ENCODE assay signal across 9 mouse cellular contexts in genomic region chr7:31051321-31052021, GRCm38 (mm10). TPM values are rescaled to one million over a fixed set of nuclear protein-coding genes. Genes with fewer than 3 reads are reported as not detected.
DNase-seq lines count a peak whose midpoint lies in the region; ATAC-seq and TF ChIP-seq lines count a peak whose summit lies in the region.
"Had no signal": no experiment of that assay in that cellular context is flagged by ENCODE, and none has a peak within 500 bp of the region (broad histone marks: within the 10 kb centered on the region; RNA-seq: fewer than 3 reads in every experiment).

Fxyd7 (minus strand) TSS chr7:31051467.

- 2% methylated on average over 27 of the region's 28 CpGs for WGBS in hindbrain, embryonic 15.5 days
- WGBS in midbrain, embryonic 10.5 days, result 3% methylated on average over 27 of the region's 28 CpGs
- WGBS in lung, adult 2 months, result 15% methylated on average over 28 of the region's 28 CpGs

- TF ChIP-seq CTCF in lung, adult 2 months (IDR thresholded peaks at IDR 0.05; ENCODE audit: insufficient read depth, low read length), result no peak

- H3K4me2 ChIP-seq in hindbrain, embryonic 15.5 days, result peak within 1 kb of the TSS; percentile 61

- peak within 1 kb of the TSS; percentile 47 for H3K9ac ChIP-seq in hindbrain, embryonic 15.5 days

- no peak for DNase-seq in frontal cortex, postnatal 14 days (ENCODE audit: low spot score in 2 of 2)
- DNase-seq in right cerebral cortex, postnatal 10 days (ENCODE audit: low spot score in 2 of 2), result peak; percentile 74
- DNase-seq in right cerebral cortex, adult 18-20 months, result no peak
- peak; percentile 26 for DNase-seq in midbrain, embryonic 10.5 days (ENCODE audit: low spot score)
- no peak for DNase-seq in lung, adult 2 months
- no peak for DNase-seq in spleen, postnatal 4 days (ENCODE audit: low spot score in 2 of 2)

- TF ChIP-seq POLR2A in lung, adult 2 months (IDR thresholded peaks at IDR 0.05; ENCODE audit: borderline replicate concordance, extremely low read depth, low read depth, low read length), result no peak

- no peaks in the 10 kb centered on the region for H3K36me3 ChIP-seq in hindbrain, embryonic 15.5 days
- H3K36me3 ChIP-seq in midbrain, embryonic 10.5 days, result no peaks in the 10 kb centered on the region

- peak within 1 kb of the TSS; percentile 73 for H3K27ac ChIP-seq in hindbrain, embryonic 15.5 days (replicated peaks)
- no peak within 1 kb of the TSS for H3K27ac ChIP-seq in midbrain, embryonic 10.5 days (replicated peaks)

- no peaks in the 10 kb centered on the region for H3K9me3 ChIP-seq in hindbrain, embryonic 15.5 days
- no peaks in the 10 kb centered on the region for H3K9me3 ChIP-seq in midbrain, embryonic 10.5 days (replicated peaks)

- ATAC-seq in frontal cortex, adult (ENCODE audit: low TSS enrichment), result peak; percentile 1; the same call in 1 of the 2 replicates
- ATAC-seq in hindbrain, embryonic 15.5 days (ENCODE audit: low FRiP score, low read depth), result peak; percentile 59

- H3K4me3 ChIP-seq in hindbrain, embryonic 15.5 days, result peak within 1 kb of the TSS; percentile 48
- peak within 1 kb of the TSS; percentile 44 for H3K4me3 ChIP-seq in midbrain, embryonic 10.5 days
- H3K4me3 ChIP-seq in lung, adult 2 months (replicated peaks; ENCODE audit: extremely low read depth, low read depth, low read length), result no peak within 1 kb of the TSS
- H3K4me3 ChIP-seq: erythroblast, embryonic 14.5 days had no signal

- peaks cover 44% of the 10 kb centered on the region for H3K4me1 ChIP-seq in hindbrain, embryonic 15.5 days (replicated peaks)
- peaks cover 61% of the 10 kb centered on the region for H3K4me1 ChIP-seq in midbrain, embryonic 10.5 days
- peaks cover 3% of the 10 kb centered on the region for H3K4me1 ChIP-seq in lung, adult 2 months (ENCODE audit: control insufficient read depth, insufficient read depth, low read length)

- peaks cover 35% of the 10 kb centered on the region for H3K27me3 ChIP-seq in hindbrain, embryonic 15.5 days
- peaks cover 93% of the 10 kb centered on the region for H3K27me3 ChIP-seq in midbrain, embryonic 10.5 days (ENCODE audit: low read depth, poor library complexity, severe bottlenecking)

RNA-seq across cellular contexts. Expression of gene Fxyd7, which starts in this region (rescaled TPM):
- 265 and 282 TPM in 2 replicates for polyA plus RNA-seq in hindbrain, embryonic 15.5 days (2015; fragmentation: Nextera tagmentation; extraction: Ambion mirVana)
- polyA plus RNA-seq in midbrain, embryonic 10.5 days (2016; fragmentation: Nextera tagmentation; extraction: Ambion mirVana), result 0.70 and 2.8 TPM in 2 replicates
- 7.5 and 10.6 TPM in 2 replicates for polyA plus RNA-seq in lung, adult 2 months (2012; rRNA removed)
- polyA plus RNA-seq: erythroblast, embryonic 14.5 days had no signal

Comparison
In these comparisons a context has a peak if more than half of its experiments do, and no peak if none do; other contexts are left out.
1. RNA of gene Fxyd7 (polyA plus RNA-seq): 265 to 282 TPM in hindbrain, embryonic 15.5 days; 7.5 to 10.6 TPM in lung, adult 2 months and 0.70 to 2.8 TPM in midbrain, embryonic 10.5 days; every median in the first group is over 10 times any median in the second.
2. DNase-seq: peak in right cerebral cortex, postnatal 10 days (2 of 2) and midbrain, embryonic 10.5 days (single experiment); none in frontal cortex, postnatal 14 days (0 of 2), right cerebral cortex, adult 18-20 months (single experiment), lung, adult 2 months (single experiment) and spleen, postnatal 4 days (0 of 2).